Mouse (Mus musculus) ES-E14 (cell line): Measurements from ENCODE around the gene Cerk. TPM values are rescaled to one million over a fixed set of nuclear protein-coding genes. Genes with fewer than 3 reads are reported as not detected.

ENCODE experiments used
- DNase-seq: peaks from one replicate; pipeline ENCODE4 v3.0.0-alpha.2; 2013; ENCODE audit warnings: low read depth, low spot score
- H3K27ac ChIP-seq: 2 replicates; pipeline ENCODE4 v1.5.1; 2012; ENCODE audit warnings: low read depth, mild to moderate bottlenecking, low read length, moderate library complexity, mixed read lengths; ENCODE audit not compliant: poor library complexity, insufficient read depth, severe bottlenecking
- H3K36me3 ChIP-seq: 2 replicates; pipeline ENCODE4 v1.6.1; 2012; ENCODE audit warnings: mild to moderate bottlenecking, low read length, moderate library complexity, mixed read lengths; ENCODE audit not compliant: control insufficient read depth, poor library complexity, insufficient read depth, severe bottlenecking
- H3K4me1 ChIP-seq, 2 experiments: fragments of 150-350 bp in 1 of 2; sonication (generic) in 1 of 2; 2 replicates each; pipeline ENCODE4 v1.6.1; 2012; ENCODE audit warnings: low read length in 2 of 2, mild to moderate bottlenecking in 1 of 2, mixed read lengths in 1 of 2; ENCODE audit not compliant: control insufficient read depth in 2 of 2, insufficient read depth in 2 of 2, poor library complexity in 1 of 2
- H3K4me3 ChIP-seq, 2 experiments: fragments of 150-350 bp in 1 of 2; sonication (generic) in 1 of 2; 2 replicates each; pipeline ENCODE4 v1.5.1; 2012; ENCODE audit warnings: low read length in 2 of 2, low read depth in 1 of 2, mild to moderate bottlenecking in 1 of 2, mixed read lengths in 1 of 2; ENCODE audit not compliant: insufficient read depth in 1 of 2, poor library complexity in 1 of 2, severe bottlenecking in 1 of 2
- H3K9ac ChIP-seq: 2 replicates; pipeline ENCODE4 v1.6.1; 2012; ENCODE audit warnings: low read depth, mild to moderate bottlenecking, low read length, mixed read lengths; ENCODE audit not compliant: poor library complexity, insufficient read depth, severe bottlenecking
- H3K9me3 ChIP-seq: fragments of 150-350 bp; sonication (generic); 2 replicates; pipeline ENCODE4 v1.6.1; 2012; ENCODE audit warnings: low read depth, mild to moderate bottlenecking, low read length; ENCODE audit not compliant: control insufficient read depth, insufficient read depth
- CHD2 ChIP-seq: IDR thresholded peaks from 2 replicates; pipeline ENCODE4 v1.6.1; 2014; ENCODE audit warnings: mild to moderate bottlenecking, low read depth, low read length, inconsistent platforms
- HCFC1 ChIP-seq: IDR thresholded peaks from 2 replicates; pipeline ENCODE4 v1.6.1; 2012; ENCODE audit warnings: low read length, inconsistent platforms, borderline replicate concordance; ENCODE audit not compliant: insufficient read depth
- MAFK ChIP-seq: IDR thresholded peaks from 2 replicates; pipeline ENCODE4 v1.6.1; 2014; ENCODE audit warnings: mild to moderate bottlenecking, low read depth, low read length, inconsistent platforms; ENCODE audit not compliant: insufficient read depth
- ZC3H11A ChIP-seq: IDR thresholded peaks from 2 replicates; pipeline ENCODE4 v1.6.1; 2012; ENCODE audit warnings: low read depth, mild to moderate bottlenecking, inconsistent platforms, low read length, borderline replicate concordance
- ZNF384 ChIP-seq: IDR thresholded peaks from 2 replicates; pipeline ENCODE4 v1.6.1; 2012; ENCODE audit warnings: low read depth, low read length, inconsistent platforms
- in situ Hi-C, 2 experiments: fragments of 600-800 bp; cut with MboI; formaldehyde crosslinking; loops; one replicate each; pipeline ENCODE4 v1.15.1; 2025; ENCODE audit warnings: low sequenced_read_pairs in 2 of 2, inconsistent platforms in 1 of 2; ENCODE audit not compliant: unreplicated experiment in 2 of 2
- total RNA-seq: library from RNA; depleted of rRNA; stranded (reverse); fragments of 300-350 nt; gene quantifications from 2 replicates; pipeline ENCODE4 v1.2.3, GENCODE M21; 2012

Gene Cerk
- total RNA-seq, 1 experiment, result 3.4 TPM

DNA sequence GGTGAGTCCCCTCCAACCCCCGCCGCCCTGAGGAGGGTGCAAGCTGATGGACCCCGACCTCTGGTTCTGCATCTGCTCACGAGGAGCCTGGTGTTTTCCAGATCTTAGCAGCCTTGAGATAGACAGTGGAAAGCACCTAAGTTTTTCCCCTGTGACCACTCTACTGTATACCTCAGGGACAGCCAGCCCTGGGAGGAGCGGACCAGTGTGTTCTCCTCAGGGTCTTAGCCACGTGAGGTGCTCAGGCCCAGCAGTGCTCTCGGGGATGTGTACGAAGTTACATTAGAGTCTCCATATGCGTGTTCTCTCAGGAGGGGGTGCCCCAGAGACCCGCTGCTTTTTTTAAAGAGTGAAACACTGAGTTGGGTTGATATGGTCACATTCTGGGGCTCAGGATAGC lies 55.3 kb downstream of the Cerk start:
- Histone ChIP-seq H3K4me1 (peaks cover 0 to 6% of the 10 kb centered on the region in 2 experiments; a peak in 1 of 4 replicates), H3K36me3 (peaks cover 9% of the 10 kb centered on the region; the same call in 1 of the 2 replicates), H3K27ac (no peak overlapping the region), H3K4me3 (no peak overlapping the region), H3K9me3 (no peaks in the 10 kb centered on the region), H3K9ac (no peak overlapping the region)
- no peak for TF ChIP-seq ZNF384
- no peak for TF ChIP-seq HCFC1
- no peak for TF ChIP-seq CHD2
- TF ChIP-seq ZC3H11A, result no peak
- no peak for TF ChIP-seq MAFK
- DNase-seq, result no peak
- in situ Hi-C loops, result loop anchor here (10.0 to 25.0 kb wide), 2 partner anchors 216 to 218 kb away; no protein-coding TSS in a partner anchor

DNA sequence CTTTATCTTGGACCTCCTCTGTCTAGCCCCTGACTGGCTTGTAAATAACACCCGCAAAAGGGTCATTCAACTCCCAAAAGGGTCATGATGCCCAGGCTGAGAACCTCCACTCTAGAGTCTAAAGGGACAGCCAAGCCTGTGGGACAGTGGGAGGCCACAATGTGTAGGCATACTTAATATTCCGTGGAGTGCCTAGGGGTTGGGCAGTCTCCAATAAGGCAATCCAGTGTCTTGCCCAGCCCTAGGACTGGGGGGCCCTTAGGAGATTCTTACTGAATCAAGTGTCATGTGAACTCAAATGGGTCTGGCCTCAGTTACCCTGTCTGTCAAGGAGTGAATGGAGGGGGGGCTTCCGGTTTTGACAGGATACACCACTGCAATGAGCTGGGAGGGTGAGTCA lies 56.9 kb downstream of the Cerk start:
- Histone ChIP-seq H3K4me3 (no peak overlapping the region), H3K9ac (no peak overlapping the region), H3K9me3 (no peaks in the 10 kb centered on the region), H3K36me3 (peaks cover 9% of the 10 kb centered on the region; the same call in 1 of the 2 replicates), H3K27ac (no peak overlapping the region), H3K4me1 (peaks cover 0 to 4% of the 10 kb centered on the region in 2 experiments; a peak in 1 of 4 replicates)
- in situ Hi-C loops, result loop anchor here in 1 of 2 experiments (25.0 kb wide), 1 partner anchor 217 kb away; no protein-coding TSS in a partner anchor
- no peak for DNase-seq
- TF ChIP-seq CHD2, result no peak
- TF ChIP-seq ZNF384, result no peak
- no peak for TF ChIP-seq ZC3H11A
- no peak for TF ChIP-seq HCFC1

DNA sequence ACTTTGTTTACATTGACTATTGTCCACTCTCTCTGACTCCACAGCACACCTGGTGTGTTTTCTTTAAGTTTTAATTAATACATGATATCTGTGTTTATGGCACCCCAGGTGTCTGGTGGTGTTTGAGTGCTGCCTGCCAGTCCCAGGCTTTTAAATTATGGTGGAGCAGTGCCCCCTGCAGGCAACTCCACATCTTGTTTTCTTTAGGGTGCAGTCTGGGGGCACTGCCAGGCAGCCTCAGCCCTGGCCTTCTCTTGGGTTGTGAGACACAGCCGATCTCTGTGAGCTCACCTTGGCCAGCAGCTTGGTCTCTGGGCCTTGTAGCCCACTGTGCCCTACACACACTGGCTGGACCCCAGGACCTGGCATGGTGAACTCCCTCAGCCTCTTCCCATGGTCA lies 61.6 kb downstream of the Cerk start:
- no peak overlapping the region for H3K27ac ChIP-seq
- peaks cover 3% of the 10 kb centered on the region; the same call in 1 of the 2 replicates for H3K36me3 ChIP-seq
- in situ Hi-C loops, result loop anchor here in 1 of 2 experiments (5.0 kb wide), 1 partner anchor 72 kb away; no protein-coding TSS in a partner anchor
- no peak overlapping the region for H3K4me3 ChIP-seq
- TF ChIP-seq ZC3H11A (no peak), ZNF384 (no peak), HCFC1 (no peak), CHD2 (no peak), MAFK (no peak)
- peaks cover 0 to 2% of the 10 kb centered on the region in 2 experiments; a peak in 1 of 4 replicates for H3K4me1 ChIP-seq
- no peak overlapping the region for H3K9ac ChIP-seq
- DNase-seq, result no peak
- no peaks in the 10 kb centered on the region for H3K9me3 ChIP-seq

DNA sequence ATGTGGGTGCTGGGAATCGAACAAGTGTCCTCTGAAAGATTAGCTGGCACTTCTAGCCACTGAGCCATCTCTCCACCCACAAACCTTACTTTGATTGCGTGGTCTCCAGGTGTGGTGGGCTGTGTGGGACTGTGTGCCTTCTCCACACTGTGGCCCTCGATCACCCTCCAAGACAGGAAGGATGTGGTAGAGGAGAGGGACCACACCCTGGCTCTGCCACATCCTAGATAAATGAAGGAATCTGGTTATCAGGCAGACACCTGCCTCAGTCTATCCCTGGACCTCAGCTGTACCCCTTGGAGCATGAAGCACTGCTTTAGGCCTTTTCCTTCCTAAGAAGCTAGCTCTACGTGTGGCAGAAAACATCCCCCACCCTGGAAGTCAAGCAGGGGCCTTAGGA lies 62.5 kb downstream of the Cerk start:
- Histone ChIP-seq H3K4me3 (no peak overlapping the region), H3K9ac (no peak overlapping the region), H3K9me3 (no peaks in the 10 kb centered on the region), H3K27ac (no peak overlapping the region), H3K36me3 (peaks cover 6% of the 10 kb centered on the region; the same call in 1 of the 2 replicates), H3K4me1 (peaks cover 0 to 2% of the 10 kb centered on the region in 2 experiments; a peak in 1 of 4 replicates)
- TF ChIP-seq CHD2 (no peak), HCFC1 (no peak), MAFK (no peak), ZNF384 (no peak), ZC3H11A (no peak)
- DNase-seq, result no peak
- in situ Hi-C loops, result loop anchor here in 1 of 2 experiments (5.0 kb wide), 1 partner anchor 71 kb away; no protein-coding TSS in a partner anchor
